Mouse (Mus musculus) heart, embryonic 11.5 days (tissue): Measurements from ENCODE around the gene Morn1. TPM values are rescaled to one million over a fixed set of nuclear protein-coding genes. Genes with fewer than 3 reads are reported as not detected.

ENCODE experiments used
- ATAC-seq: fragments of 200-750 bp; cut with Nextera tagmentation; replicated peaks from 2 replicates; pipeline ENCODE4 v1.8.0; 2017; ENCODE audit warnings: moderate library complexity; ENCODE audit not compliant: insufficient number of reproducible peaks, low FRiP score, low TSS enrichment
- H3K27ac ChIP-seq: fragments of 300-500 bp; sonication (generic); 2 replicates; pipeline ENCODE4 v1.5.1; 2014; ENCODE audit warnings: mild to moderate bottlenecking, low read depth, low read length
- H3K27me3 ChIP-seq: fragments of 300-500 bp; sonication (generic); 2 replicates; pipeline ENCODE4 v1.6.1; 2014; ENCODE audit warnings: mild to moderate bottlenecking, low read length, mixed read lengths; ENCODE audit not compliant: control insufficient read depth, insufficient read depth
- H3K36me3 ChIP-seq: fragments of 300-500 bp; sonication (generic); 2 replicates; pipeline ENCODE4 v1.6.1; 2014; ENCODE audit warnings: mild to moderate bottlenecking, low read length, moderate library complexity, mixed read lengths; ENCODE audit not compliant: control insufficient read depth, insufficient read depth
- H3K4me1 ChIP-seq: fragments of 300-500 bp; sonication (generic); 2 replicates; pipeline ENCODE4 v1.6.1; 2014; ENCODE audit warnings: low read length; ENCODE audit not compliant: control insufficient read depth, insufficient read depth
- H3K4me2 ChIP-seq: fragments of 300-500 bp; sonication (generic); 2 replicates; pipeline ENCODE4 v1.6.1; 2014; ENCODE audit warnings: mild to moderate bottlenecking, moderate library complexity
- H3K4me3 ChIP-seq: fragments of 300-500 bp; sonication (generic); 2 replicates; pipeline ENCODE4 v1.5.1; 2014; ENCODE audit warnings: low read depth, low read length
- H3K9ac ChIP-seq: fragments of 300-500 bp; sonication (generic); 2 replicates; pipeline ENCODE4 v1.6.1; 2014; ENCODE audit warnings: mild to moderate bottlenecking, low read depth, low read length, moderate library complexity
- H3K9me3 ChIP-seq: fragments of 300-500 bp; sonication (generic); replicated peaks from 2 replicates; pipeline ENCODE4 v1.6.1; 2016; ENCODE audit warnings: low read length; ENCODE audit not compliant: control insufficient read depth
- WGBS: fragments of 180-500 bp; shearing (Covaris S2); extraction: QIAGEN DNeasy Blood & Tissue Kit; methylation state at CpG from one replicate; pipeline ENCODE4 v1.1.7; 2014; ENCODE audit not compliant: insufficient replicate concordance; 5-methylcytosine and 5-hydroxymethylcytosine counted together
- polyA plus RNA-seq: library from polyadenylated mRNA; unstranded; fragments of >200 nt; fragmentation: Nextera tagmentation; extraction: Ambion mirVana; gene quantifications from 2 replicates; pipeline ENCODE4 v1.2.1, GENCODE M21; 2014

The Morn1 gene
- polyA plus RNA-seq, 1 experiment from 2014 or later, result 2.9 TPM

- H3K9me3 ChIP-seq, result no peaks in the 10 kb centered on the region
- no peak; the same call in 1 of the 2 replicates for ATAC-seq
- WGBS, result 6% methylated on average over 35 of the region's 35 CpGs
- peaks cover 7% of the 10 kb centered on the region; the same call in 1 of the 2 replicates for H3K36me3 ChIP-seq
- peak overlapping the region; percentile 88 for H3K4me3 ChIP-seq
- no peaks in the 10 kb centered on the region for H3K27me3 ChIP-seq
- H3K4me2 ChIP-seq, result peak overlapping the region; percentile 73
- H3K27ac ChIP-seq, result peak overlapping the region; percentile 91
- H3K9ac ChIP-seq, result peak overlapping the region; percentile 97
- peaks cover 23% of the 10 kb centered on the region for H3K4me1 ChIP-seq
Observed at GRCm38 (mm10) chr4:155085206-155086107, 920 bp upstream of the Morn1 start.

GRCm38 (mm10) chr4:155089241-155089640 lies 2.9 kb downstream of the Morn1 start:
- H3K4me2 ChIP-seq, result no peak overlapping the region
- no peak overlapping the region for H3K27ac ChIP-seq
- peaks cover 18% of the 10 kb centered on the region for H3K4me1 ChIP-seq
- H3K27me3 ChIP-seq, result no peaks in the 10 kb centered on the region
- no peak overlapping the region for H3K9ac ChIP-seq
- H3K36me3 ChIP-seq, result no peaks in the 10 kb centered on the region
- no peak overlapping the region for H3K4me3 ChIP-seq
- no peak for ATAC-seq
- no peaks in the 10 kb centered on the region for H3K9me3 ChIP-seq
- WGBS, result 84% methylated on average over 5 of the region's 5 CpGs

GRCm38 (mm10) chr4:155090147-155090546 lies 3.8 kb downstream of the Morn1 start:
- 90% methylated on average over 4 of the region's 4 CpGs for WGBS

GRCm38 (mm10) chr4:155090688-155091449 lies 4.5 kb downstream of the Morn1 start:
- Histone ChIP-seq H3K4me3 (no peak overlapping the region), H3K9ac (no peak overlapping the region)
- 87% methylated on average over 13 of the region's 13 CpGs for WGBS

More at GRCm38 (mm10) chr4:155090147-155090546, 3.8 kb downstream of the Morn1 start:
- Histone ChIP-seq H3K9me3 (no peaks in the 10 kb centered on the region), H3K4me3 (no peak overlapping the region), H3K27ac (no peak overlapping the region), H3K36me3 (no peaks in the 10 kb centered on the region), H3K4me1 (peaks cover 9% of the 10 kb centered on the region), H3K4me2 (no peak overlapping the region), H3K27me3 (no peaks in the 10 kb centered on the region), H3K9ac (no peak overlapping the region)
- ATAC-seq, result no peak

GRCm38 (mm10) chr4:155092718-155093430 lies 6.5 kb downstream of the Morn1 start:
- H3K27me3 ChIP-seq, result no peaks in the 10 kb centered on the region
- no peaks in the 10 kb centered on the region for H3K9me3 ChIP-seq
- H3K4me2 ChIP-seq, result no peak overlapping the region
- no peaks in the 10 kb centered on the region for H3K36me3 ChIP-seq
- 91% methylated on average over 19 of the region's 19 CpGs for WGBS
- H3K4me1 ChIP-seq, result 0 out of 2 replicates have a peak, but pooled peaks cover 3% of the 10 kb centered on the region
- no peak overlapping the region for H3K4me3 ChIP-seq
- no peak overlapping the region for H3K27ac ChIP-seq
- H3K9ac ChIP-seq, result no peak overlapping the region
- no peak for ATAC-seq

More at GRCm38 (mm10) chr4:155090688-155091449, 4.5 kb downstream of the Morn1 start:
- H3K27ac ChIP-seq, result no peak overlapping the region
- peaks cover 10% of the 10 kb centered on the region for H3K4me1 ChIP-seq
- no peaks in the 10 kb centered on the region for H3K27me3 ChIP-seq
- no peak for ATAC-seq
- H3K36me3 ChIP-seq, result no peaks in the 10 kb centered on the region
- H3K9me3 ChIP-seq, result no peaks in the 10 kb centered on the region
- H3K4me2 ChIP-seq, result no peak overlapping the region

GRCm38 (mm10) chr4:155093431-155094149 lies 7.2 kb downstream of the Morn1 start:
- no peaks in the 10 kb centered on the region for H3K36me3 ChIP-seq
- 69% methylated on average over 7 of the region's 7 CpGs for WGBS
- H3K27me3 ChIP-seq, result no peaks in the 10 kb centered on the region
- no peak overlapping the region for H3K9ac ChIP-seq
- no peak overlapping the region for H3K27ac ChIP-seq
- ATAC-seq, result no peak; the same call in 1 of the 2 replicates
- 0 out of 2 replicates have a peak, but pooled peaks cover 3% of the 10 kb centered on the region for H3K4me1 ChIP-seq
- no peak overlapping the region for H3K4me3 ChIP-seq
- no peaks in the 10 kb centered on the region for H3K9me3 ChIP-seq
- H3K4me2 ChIP-seq, result no peak overlapping the region

- no peaks in the 10 kb centered on the region for H3K9me3 ChIP-seq
- 53% methylated on average over 3 of the region's 3 CpGs for WGBS
- H3K4me3 ChIP-seq, result no peak overlapping the region
- H3K9ac ChIP-seq, result no peak overlapping the region
- H3K36me3 ChIP-seq, result no peaks in the 10 kb centered on the region
- no peak overlapping the region for H3K4me2 ChIP-seq
- no peak for ATAC-seq
- H3K27me3 ChIP-seq, result no peaks in the 10 kb centered on the region
- H3K27ac ChIP-seq, result no peak overlapping the region
- H3K4me1 ChIP-seq, result 0 out of 2 replicates have a peak, but pooled peaks cover 3% of the 10 kb centered on the region
Observed at GRCm38 (mm10) chr4:155094565-155094964, 8.2 kb downstream of the Morn1 start.
